Mouse (Mus musculus) heart, adult 11 months (tissue): ENCODE measurements at regions not wholly inside any gene's neighbourhood (a gene's known extent, or its start where the extent isn't known, plus 50 kb on each side); places are given as distances from the start of the nearest gene placed in this dataset.

Source experiments
- DNase-seq: peaks from one replicate; pipeline ENCODE4 v3.0.0; 2022

- DNase-seq = no peak
Observed at GRCm38 (mm10) chr6:126350476-126350875, 183.8 kb upstream of the Ntf3 start.

- DNase-seq = peak; percentile 51
Observed at GRCm38 (mm10) chr6:126349905-126350304, 183.2 kb upstream of the Ntf3 start.

GRCm38 (mm10) chr6:126345221-126345620 lies 178.5 kb upstream of the Ntf3 start:
- peak; percentile 81 for DNase-seq

- DNase-seq = no peak
Observed at GRCm38 (mm10) chr6:126340098-126340610, 173.4 kb upstream of the Ntf3 start.

GRCm38 (mm10) chr6:126337711-126338110 lies 171.0 kb upstream of the Ntf3 start:
- DNase-seq = no peak

- DNase-seq = no peak
Observed at GRCm38 (mm10) chr6:126334258-126334657, 167.5 kb upstream of the Ntf3 start.

- DNase-seq = no peak
Observed at GRCm38 (mm10) chr6:126327187-126327586, 160.5 kb upstream of the Ntf3 start.

GRCm38 (mm10) chr6:126318523-126318922 lies 151.8 kb upstream of the Ntf3 start:
- DNase-seq = no peak

- DNase-seq = no peak
Observed at GRCm38 (mm10) chr6:126310786-126311480, 144.2 kb upstream of the Ntf3 start.

- DNase-seq = no peak
Observed at GRCm38 (mm10) chr6:126303086-126303485, 136.4 kb upstream of the Ntf3 start.

- DNase-seq = no peak
Observed at GRCm38 (mm10) chr6:126291581-126291980, 124.9 kb upstream of the Ntf3 start.

- no peak for DNase-seq
Observed at GRCm38 (mm10) chr6:126287166-126287565, 120.5 kb upstream of the Ntf3 start.

- DNase-seq = no peak
Observed at GRCm38 (mm10) chr6:126286201-126286600, 119.5 kb upstream of the Ntf3 start.

- no peak for DNase-seq
Observed at GRCm38 (mm10) chr6:126284409-126284808, 117.7 kb upstream of the Ntf3 start.

GRCm38 (mm10) chr6:126280352-126280751 lies 113.6 kb upstream of the Ntf3 start:
- DNase-seq = no peak

GRCm38 (mm10) chr6:126245986-126246385 lies 79.3 kb upstream of the Ntf3 start:
- DNase-seq = no peak

GRCm38 (mm10) chr6:126245431-126245830 lies 78.7 kb upstream of the Ntf3 start:
- no peak for DNase-seq

- DNase-seq = peak; percentile 89
Observed at GRCm38 (mm10) chr6:126242299-126242698, 75.6 kb upstream of the Ntf3 start.

- DNase-seq = peak; percentile 90
Observed at GRCm38 (mm10) chr6:126240256-126240655, 73.5 kb upstream of the Ntf3 start.
